Mouse (Mus musculus) ES-Bruce4 (cell line): ENCODE results near the gene Lsp1. TPM values are rescaled to one million over a fixed set of nuclear protein-coding genes. Genes with fewer than 3 reads are reported as not detected.

Experiments used
- H3K27ac ChIP-seq: 2 replicates; pipeline ENCODE4 v1.5.1; 2012; ENCODE audit warnings: low read length, inconsistent platforms; ENCODE audit not compliant: insufficient read depth
- H3K27me3 ChIP-seq: 2 replicates; pipeline ENCODE4 v1.6.1; 2012; ENCODE audit warnings: mild to moderate bottlenecking, low read length, inconsistent platforms; ENCODE audit not compliant: control insufficient read depth, poor library complexity, insufficient read depth, severe bottlenecking
- H3K36me3 ChIP-seq: 2 replicates; pipeline ENCODE4 v1.6.1; 2012; ENCODE audit warnings: inconsistent platforms, mild to moderate bottlenecking, low read length, moderate library complexity; ENCODE audit not compliant: control insufficient read depth, poor library complexity, insufficient read depth, severe bottlenecking
- H3K4me1 ChIP-seq: one replicate; pipeline ENCODE4 v1.8.1; 2011; ENCODE audit warnings: low read length; ENCODE audit not compliant: control insufficient read depth, insufficient read depth
- H3K4me3 ChIP-seq: 2 replicates; pipeline ENCODE4 v1.5.1; 2011; ENCODE audit warnings: low read depth, mild to moderate bottlenecking, low read length
- H3K9ac ChIP-seq: 2 replicates; pipeline ENCODE4 v1.6.1; 2012; ENCODE audit warnings: low read depth, mild to moderate bottlenecking, inconsistent platforms; ENCODE audit not compliant: poor library complexity, severe bottlenecking
- H3K9me3 ChIP-seq: replicated peaks from 2 replicates; pipeline ENCODE4 v1.6.1; 2012; ENCODE audit warnings: mild to moderate bottlenecking, low read length, inconsistent platforms; ENCODE audit not compliant: control insufficient read depth, poor library complexity, insufficient read depth, severe bottlenecking
- CTCF ChIP-seq: IDR thresholded peaks from one replicate; pipeline ENCODE4 v1.8.1; 2011; ENCODE audit warnings: low read depth, low read length
- EP300 ChIP-seq: IDR thresholded peaks from 2 replicates; pipeline ENCODE4 v1.6.1; 2011; ENCODE audit warnings: low read depth, low read length; ENCODE audit not compliant: insufficient read depth
- POLR2A ChIP-seq: IDR thresholded peaks from one replicate; pipeline ENCODE4 v1.8.1; 2011; ENCODE audit warnings: low read length; ENCODE audit not compliant: insufficient read depth
- polyA plus RNA-seq: library from polyadenylated mRNA; stranded (reverse); fragments of >200 nt; gene quantifications from 2 replicates; pipeline ENCODE4 v1.2.4, GENCODE M21; 2011; ENCODE audit warnings: low read depth; ENCODE audit not compliant: missing spikeins, insufficient read depth, insufficient read length

Lsp1 gene
- polyA plus RNA-seq, 1 experiment = 6.0 TPM

GRCm38 (mm10) chr7:142535832-142536231 is 75.2 kb downstream of the Lsp1 start:
- Histone ChIP-seq H3K27ac (no peak overlapping the region), H3K9ac (no peak overlapping the region), H3K27me3 (no peaks in the 10 kb centered on the region), H3K4me1 (peaks cover 7% of the 10 kb centered on the region), H3K36me3 (no peaks in the 10 kb centered on the region), H3K4me3 (no peak overlapping the region), H3K9me3 (no peaks in the 10 kb centered on the region)
- TF ChIP-seq POLR2A (no peak), CTCF (no peak), EP300 (no peak)

GRCm38 (mm10) chr7:142537181-142537580 is 76.6 kb downstream of the Lsp1 start:
- peak overlapping the region; percentile 53 for H3K27ac ChIP-seq
- H3K36me3 ChIP-seq = no peaks in the 10 kb centered on the region
- H3K4me1 ChIP-seq = peaks cover 7% of the 10 kb centered on the region
- H3K4me3 ChIP-seq = no peak overlapping the region
- no peak overlapping the region for H3K9ac ChIP-seq
- no peaks in the 10 kb centered on the region for H3K9me3 ChIP-seq
- no peaks in the 10 kb centered on the region for H3K27me3 ChIP-seq
- peak; percentile 65; the same call in 1 of the 2 replicates for TF ChIP-seq EP300
- no peak for TF ChIP-seq CTCF

- Histone ChIP-seq H3K4me3 (no peak overlapping the region), H3K4me1 (peaks cover 7% of the 10 kb centered on the region), H3K27ac (peak overlapping the region; percentile 53), H3K9me3 (no peaks in the 10 kb centered on the region), H3K9ac (no peak overlapping the region), H3K27me3 (no peaks in the 10 kb centered on the region), H3K36me3 (no peaks in the 10 kb centered on the region)
- no peak for TF ChIP-seq EP300
- peak; percentile 71 for TF ChIP-seq CTCF
Observed at GRCm38 (mm10) chr7:142537879-142538278, 77.3 kb downstream of the Lsp1 start.

- no peak overlapping the region for H3K9ac ChIP-seq
- H3K4me3 ChIP-seq = no peak overlapping the region
- H3K9me3 ChIP-seq = no peaks in the 10 kb centered on the region
- H3K27me3 ChIP-seq = no peaks in the 10 kb centered on the region
- H3K36me3 ChIP-seq = no peaks in the 10 kb centered on the region
- peaks cover 7% of the 10 kb centered on the region for H3K4me1 ChIP-seq
- no peak for TF ChIP-seq CTCF
- no peak for TF ChIP-seq POLR2A
- TF ChIP-seq EP300 = no peak
- H3K27ac ChIP-seq = no peak overlapping the region
Observed at GRCm38 (mm10) chr7:142538291-142538690, 77.7 kb downstream of the Lsp1 start.

GRCm38 (mm10) chr7:142538766-142539165 is 78.2 kb downstream of the Lsp1 start:
- H3K9ac ChIP-seq = no peak overlapping the region
- TF ChIP-seq CTCF (no peak), POLR2A (no peak), EP300 (no peak)
- H3K27me3 ChIP-seq = no peaks in the 10 kb centered on the region
- H3K4me3 ChIP-seq = no peak overlapping the region
- no peaks in the 10 kb centered on the region for H3K36me3 ChIP-seq
- no peak overlapping the region for H3K27ac ChIP-seq
- H3K4me1 ChIP-seq = peaks cover 7% of the 10 kb centered on the region
- H3K9me3 ChIP-seq = no peaks in the 10 kb centered on the region

- Histone ChIP-seq H3K4me3 (no peak overlapping the region), H3K36me3 (no peaks in the 10 kb centered on the region), H3K9ac (no peak overlapping the region), H3K4me1 (peaks cover 3% of the 10 kb centered on the region), H3K9me3 (no peaks in the 10 kb centered on the region), H3K27ac (no peak overlapping the region), H3K27me3 (no peaks in the 10 kb centered on the region)
- no peak for TF ChIP-seq EP300
- no peak for TF ChIP-seq CTCF
- no peak for TF ChIP-seq POLR2A
Observed at GRCm38 (mm10) chr7:142539828-142540227, 79.2 kb downstream of the Lsp1 start.
